Mouse (Mus musculus) layer of hippocampus, adult 18-20 months (tissue): ENCODE measurements around the gene Camkk2. TPM values are rescaled to one million over a fixed set of nuclear protein-coding genes. Genes with fewer than 3 reads are reported as not detected.

Experiments
- DNase-seq, 2 experiments: peaks; one replicate each; pipeline ENCODE4 v3.0.0; 2022; ENCODE audit warnings: low spot score in 2 of 2
- total RNA-seq, 2 experiments: library from RNA; stranded (reverse); gene quantifications; 2 replicates each; pipeline ENCODE4 v1.2.3; 2021

Camkk2 gene
- total RNA-seq, 2 experiments from 2014 or later: 94.9 to 103 TPM

- DNase-seq: no peak
These were observed 31.3 kb downstream of the Camkk2 start for GRCm38 (mm10) chr5:122747950-122748349.

- no peak for DNase-seq
These were observed 35.3 kb downstream of the Camkk2 start for GRCm38 (mm10) chr5:122743880-122744422.

- no peak for DNase-seq
These were observed 42.4 kb downstream of the Camkk2 start for GRCm38 (mm10) chr5:122736761-122737160.

- DNase-seq: no peak
These were observed 43.4 kb downstream of the Camkk2 start for GRCm38 (mm10) chr5:122735853-122736252.

- no peak for DNase-seq
These were observed 45.3 kb downstream of the Camkk2 start for GRCm38 (mm10) chr5:122733881-122734280.

GRCm38 (mm10) chr5:122731991-122732673 is 47.1 kb downstream of the Camkk2 start:
- no peak for DNase-seq

- DNase-seq: peak; percentile 18 to 73
These were observed 47.9 kb downstream of the Camkk2 start for GRCm38 (mm10) chr5:122731321-122731720.

- no peak for DNase-seq
These were observed 48.4 kb downstream of the Camkk2 start for GRCm38 (mm10) chr5:122730776-122731175.

GRCm38 (mm10) chr5:122727096-122727495 is 52.1 kb downstream of the Camkk2 start:
- no peak for DNase-seq

- DNase-seq: no peak
These were observed 52.6 kb downstream of the Camkk2 start for GRCm38 (mm10) chr5:122726595-122726994.

- DNase-seq: peak; percentile 64 to 87
These were observed 53.1 kb downstream of the Camkk2 start for GRCm38 (mm10) chr5:122726068-122726467.

GRCm38 (mm10) chr5:122725453-122725852 is 53.8 kb downstream of the Camkk2 start:
- DNase-seq: no peak

- no peak for DNase-seq
These were observed 60.0 kb downstream of the Camkk2 start for GRCm38 (mm10) chr5:122719168-122719567.

GRCm38 (mm10) chr5:122718400-122718799 is 60.8 kb downstream of the Camkk2 start:
- DNase-seq: no peak

GRCm38 (mm10) chr5:122716793-122717192 is 62.4 kb downstream of the Camkk2 start:
- no peak for DNase-seq

GRCm38 (mm10) chr5:122715723-122716122 is 63.5 kb downstream of the Camkk2 start:
- DNase-seq: no peak

- DNase-seq: no peak
These were observed 70.4 kb downstream of the Camkk2 start for GRCm38 (mm10) chr5:122708819-122709218.

GRCm38 (mm10) chr5:122707276-122708181 is 71.7 kb downstream of the Camkk2 start, which contains the start of gene P2rx4:
Gene P2rx4 (plus strand): TSS chr5:122707544.
- DNase-seq: peak; percentile 75 to 88

- no peak for DNase-seq
These were observed 72.3 kb downstream of the Camkk2 start for GRCm38 (mm10) chr5:122706917-122707275.

GRCm38 (mm10) chr5:122705174-122705573 is 74.0 kb downstream of the Camkk2 start:
- DNase-seq: no peak

- DNase-seq: no peak
These were observed 74.6 kb downstream of the Camkk2 start for GRCm38 (mm10) chr5:122704571-122704970.

GRCm38 (mm10) chr5:122703574-122703973 is 75.6 kb downstream of the Camkk2 start:
- no peak for DNase-seq
